14 mouse cellular contexts compared by ENCODE assay signal in the genomic region with DNA sequence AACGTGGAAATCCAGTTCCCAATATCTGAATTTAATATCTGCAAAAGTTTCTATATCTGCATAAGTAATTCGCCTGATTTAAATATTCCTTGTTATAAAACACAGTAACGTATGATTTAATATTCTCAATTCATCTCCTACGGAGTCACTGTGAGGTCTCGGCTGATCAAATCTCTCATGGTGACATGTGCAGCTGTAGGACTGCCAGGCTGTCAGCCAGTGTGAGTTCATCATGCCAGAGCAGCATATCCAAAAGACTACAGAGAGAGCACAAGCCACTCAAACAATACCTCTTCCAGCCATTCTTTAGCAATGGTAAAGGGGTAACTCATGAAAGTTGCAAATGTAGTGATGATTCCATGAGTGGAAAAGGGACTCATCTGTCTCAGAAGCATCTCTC.
"Had no signal": no experiment of that assay in that cellular context is flagged by ENCODE, and none has a peak within 500 bp of the region (broad histone marks: within the 10 kb centered on the region; RNA-seq: fewer than 3 reads in every experiment).

No protein-coding gene starts in this region.

- H3K27me3 ChIP-seq: limb, embryonic 15.5 days; liver, embryonic 12.5 days; neural tube, embryonic 15.5 days had no signal

- DNase-seq: kidney, postnatal 10 days; kidney, postnatal 4 days; lung, embryonic 14.5 days; lung, postnatal 10 days; lung, postnatal 4 days; right cerebral cortex, adult 18-20 months; right cerebral cortex, postnatal 25 days; thymus, postnatal 4 days had no signal

- H3K9ac ChIP-seq: limb, embryonic 15.5 days; liver, embryonic 12.5 days; lung, embryonic 14.5 days; neural tube, embryonic 15.5 days had no signal

- H3K4me3 ChIP-seq: layer of hippocampus, adult 2 months; limb, embryonic 15.5 days; liver, embryonic 12.5 days; midbrain, embryonic 10.5 days; myocyte; neural tube, embryonic 15.5 days had no signal

- H3K4me2 ChIP-seq: limb, embryonic 15.5 days; liver, embryonic 12.5 days; lung, embryonic 14.5 days; neural tube, embryonic 15.5 days had no signal

- H3K9me3 ChIP-seq: limb, embryonic 15.5 days; liver, embryonic 12.5 days; midbrain, embryonic 10.5 days; neural tube, embryonic 15.5 days had no signal

- H3K4me1 ChIP-seq: limb, embryonic 15.5 days; liver, embryonic 12.5 days; midbrain, embryonic 10.5 days; neural tube, embryonic 15.5 days had no signal

- H3K36me3 ChIP-seq: limb, embryonic 15.5 days; liver, embryonic 12.5 days; midbrain, embryonic 10.5 days; neural tube, embryonic 15.5 days had no signal

- H3K27ac ChIP-seq: layer of hippocampus, adult 2 months; limb, embryonic 15.5 days; liver, embryonic 12.5 days; midbrain, embryonic 10.5 days; neural tube, embryonic 15.5 days had no signal

- ATAC-seq: liver, embryonic 12.5 days had no signal
